ENCODE assay signal across 8 mouse cellular contexts in the genomic region with DNA sequence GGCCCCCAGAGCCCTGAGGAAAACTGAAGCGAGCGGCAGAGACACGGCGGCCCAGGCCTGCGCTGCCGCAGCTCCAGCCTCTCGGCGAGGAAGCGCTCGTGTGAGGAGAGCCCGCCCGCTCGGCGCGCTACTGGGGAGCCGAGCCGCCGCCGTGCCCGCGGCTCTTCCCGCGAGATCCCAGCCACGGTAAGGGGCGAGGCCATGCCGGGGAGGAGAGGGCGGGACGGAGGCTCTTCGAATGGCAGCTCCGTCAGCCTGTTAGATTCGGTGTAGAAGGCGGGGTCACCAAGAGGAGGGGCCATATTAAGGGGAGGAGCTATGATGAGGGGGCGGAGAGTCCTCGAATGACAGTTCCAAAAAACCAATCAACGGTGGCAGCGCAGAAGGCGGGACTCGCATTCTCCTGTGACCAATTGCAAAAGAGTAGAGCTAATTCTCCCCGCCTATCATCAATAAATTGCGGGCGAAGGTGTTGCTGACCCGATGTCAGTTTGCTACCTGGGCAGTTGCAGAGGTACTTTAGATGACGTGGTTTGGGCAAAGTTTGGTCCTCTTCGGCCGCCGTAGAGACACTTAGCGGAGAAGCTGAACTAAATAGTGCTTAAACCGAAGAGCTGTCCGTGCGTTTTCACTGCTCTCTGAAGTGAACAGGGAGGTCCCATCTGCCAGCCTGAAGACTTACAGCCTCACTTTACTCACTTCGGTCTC. TPM values are rescaled to one million over a fixed set of nuclear protein-coding genes. Genes with fewer than 3 reads are reported as not detected.
A peak's percentile ranks its signal among the peaks of the same experiment; 100 is the strongest.
DNase-seq lines count a peak whose midpoint lies in the region; ATAC-seq lines count a peak whose summit lies in the region.

A gene (minus strand): TSS at position 148 of the 708 bp plus-strand sequence.

- peaks cover 4% of the 10 kb centered on the region; the same call in 1 of the 2 replicates for H3K27me3 ChIP-seq in heart, embryonic 10.5 days (ENCODE audit: insufficient read depth, poor library complexity, severe bottlenecking)
- H3K27me3 ChIP-seq in kidney, embryonic 15.5 days: peaks cover 5% of the 10 kb centered on the region; the same call in 1 of the 2 replicates

- no peaks in the 10 kb centered on the region for H3K9me3 ChIP-seq in heart, embryonic 10.5 days
- H3K9me3 ChIP-seq in kidney, embryonic 15.5 days (replicated peaks): no peaks in the 10 kb centered on the region

- H3K27ac ChIP-seq in heart, embryonic 10.5 days: peak within 1 kb of the TSS; percentile 96
- H3K27ac ChIP-seq in kidney, embryonic 15.5 days: peak within 1 kb of the TSS; percentile 94

- H3K4me1 ChIP-seq in heart, embryonic 10.5 days: peaks cover 7% of the 10 kb centered on the region
- H3K4me1 ChIP-seq in kidney, embryonic 15.5 days: peaks cover 4% of the 10 kb centered on the region; the same call in 1 of the 2 replicates

- H3K36me3 ChIP-seq in heart, embryonic 10.5 days: no peaks in the 10 kb centered on the region
- no peaks in the 10 kb centered on the region for H3K36me3 ChIP-seq in kidney, embryonic 15.5 days

- peak within 1 kb of the TSS; percentile 91 for H3K4me3 ChIP-seq in heart, embryonic 10.5 days
- peak within 1 kb of the TSS; percentile 94 for H3K4me3 ChIP-seq in kidney, embryonic 15.5 days (replicated peaks)

- H3K4me2 ChIP-seq in kidney, embryonic 15.5 days: peak within 1 kb of the TSS; percentile 95

- peak within 1 kb of the TSS; percentile 98 for H3K9ac ChIP-seq in kidney, embryonic 15.5 days

- peak; percentile 97 for ATAC-seq in erythroblast, adult 5-6 weeks (replicated peaks; ENCODE audit: low FRiP score, poor library complexity, severe bottlenecking)
- ATAC-seq in kidney, embryonic 15.5 days (replicated peaks; ENCODE audit: low FRiP score): peak; percentile 100
- peak; percentile 99 for ATAC-seq in monocyte, adult 5-6 weeks (replicated peaks; ENCODE audit: insufficient number of reproducible peaks, low FRiP score, low TSS enrichment, poor library complexity, severe bottlenecking)

- under 1% methylated on average over 51 of the region's 51 CpGs for WGBS in heart, embryonic 10.5 days
- under 1% methylated on average over 51 of the region's 51 CpGs for WGBS in kidney, embryonic 15.5 days

- DNase-seq in B cell, adult 2 months: peak; percentile 99 to 100
- DNase-seq in brain, adult 2 months (ENCODE audit: low read depth, low spot score): peak; percentile 99
- DNase-seq in heart, embryonic 10.5 days (ENCODE audit: low spot score): peak; percentile 99
- DNase-seq in liver: peak; percentile 97
- peak; percentile 98 for DNase-seq in spleen, postnatal 4 days (ENCODE audit: low spot score in 2 of 2)

RNA-seq across cellular contexts. Expression of the gene that starts here (rescaled TPM):
- total RNA-seq in erythroblast, adult 5-6 weeks (2015; ENCODE audit: low replicate concordance): 0.38 and 7.1 TPM in 2 replicates
- 2.2 and 4.3 TPM in 2 replicates for total RNA-seq in erythroblast, adult 5-6 weeks (2017; ENCODE audit: low replicate concordance)
- 15.6 and 17.6 TPM in 2 replicates for polyA plus RNA-seq in heart, embryonic 10.5 days (2016; fragmentation: Nextera tagmentation; extraction: Ambion mirVana)
- polyA plus RNA-seq in kidney, embryonic 15.5 days (2015; fragmentation: Nextera tagmentation; extraction: Ambion mirVana): 19.0 and 20.2 TPM in 2 replicates
- total RNA-seq in monocyte, adult 5-6 weeks (2017): 7.7 to 9.7 TPM (median 8.2 TPM) in 3 replicates

Comparison
In these comparisons a context has a peak if more than half of its experiments do, and no peak if none do; other contexts are left out.
1. Peak in every context shown above with its lines: DNase-seq, ATAC-seq, H3K4me3 ChIP-seq and H3K27ac ChIP-seq.